Mouse (Mus musculus) MEL (cell line): ENCODE data around the gene 4933407L21Rik.

Experiments
- BHLHE40 ChIP-seq: IDR thresholded peaks from 2 replicates; pipeline ENCODE4 v1.6.1; 2012; ENCODE audit warnings: low read depth, mild to moderate bottlenecking, inconsistent platforms, low read length, improper control_type of control experiment, borderline replicate concordance
- ELF1 ChIP-seq: IDR thresholded peaks from 2 replicates; pipeline ENCODE4 v1.6.1; 2014; ENCODE audit warnings: low read depth, mild to moderate bottlenecking, inconsistent platforms, low read length, improper control_type of control experiment, moderate library complexity
- EP300 ChIP-seq, 2 experiments: IDR thresholded peaks; 2 replicates each; pipeline ENCODE4 v1.6.1; 2011; ENCODE audit warnings: improper control_type of control experiment in 2 of 2, low read length in 2 of 2, low read depth in 1 of 2, mild to moderate bottlenecking in 1 of 2
- HCFC1 ChIP-seq: IDR thresholded peaks from 2 replicates; pipeline ENCODE4 v1.6.1; 2012; ENCODE audit warnings: low read depth, mild to moderate bottlenecking, inconsistent platforms, low read length, improper control_type of control experiment, moderate library complexity
- MAX ChIP-seq: IDR thresholded peaks from 2 replicates; pipeline ENCODE4 v1.6.1; 2011; ENCODE audit warnings: low read length, improper control_type of control experiment
- MYC ChIP-seq: IDR thresholded peaks from 2 replicates; pipeline ENCODE4 v1.6.1; 2011; ENCODE audit warnings: low read depth, mild to moderate bottlenecking, low read length, improper control_type of control experiment, moderate library complexity
- POLR2A ChIP-seq, 2 experiments: IDR thresholded peaks; 2 replicates each; pipeline ENCODE4 v1.6.1; 2011 to 2012; ENCODE audit warnings: low read length in 2 of 2, mild to moderate bottlenecking in 2 of 2, control low read depth in 1 of 2, improper control_type of control experiment in 1 of 2, low read depth in 1 of 2, moderate library complexity in 1 of 2; ENCODE audit not compliant: control insufficient read depth in 1 of 2, insufficient read depth in 1 of 2, poor library complexity in 1 of 2

GRCm38 (mm10) chr1:85908754-85909590 lies 19.3 kb upstream of the 4933407L21Rik start:
- TF ChIP-seq EP300 (IDR thresholded peaks at IDR 0.05; ENCODE audit: low read depth in 1 of 2, low read length in 2 of 2) (no peak), BHLHE40 (no peak), MYC (no peak), POLR2A (IDR thresholded peaks at IDR 0.05; ENCODE audit: control insufficient read depth in 1 of 2, insufficient read depth in 1 of 2, low read depth in 1 of 2, low read length in 2 of 2, poor library complexity in 1 of 2) (no peak), HCFC1 (no peak), ELF1 (no peak), MAX (no peak)
